Mouse (Mus musculus): Measurements from ENCODE around the gene Chst1. TPM values are rescaled to one million over a fixed set of nuclear protein-coding genes. Genes with fewer than 3 reads are reported as not detected.

The Chst1 gene
- polyA plus RNA-seq, 1 experiment from 2014 or later: 3.0 TPM

- Histone ChIP-seq H3K9ac (ENCODE audit: low read length) (peak overlapping the region; percentile 62), H3K4me2 (replicated peaks; ENCODE audit: low read depth) (peak overlapping the region; percentile 89), H3K36me3 (ENCODE audit: control insufficient read depth, insufficient read depth, low read length) (no peaks in the 10 kb centered on the region), H3K27ac (replicated peaks) (peak overlapping the region; percentile 53; the same call in 1 of the 2 replicates), H3K27me3 (ENCODE audit: control insufficient read depth, insufficient read depth, low read length) (no peaks in the 10 kb centered on the region; the same call in 1 of the 2 replicates), H3K4me3 (ENCODE audit: low read depth, low read length) (peak overlapping the region; percentile 60), H3K4me1 (replicated peaks; ENCODE audit: control insufficient read depth, insufficient read depth) (no peaks in the 10 kb centered on the region), H3K9me3 (ENCODE audit: control insufficient read depth, low read length) (no peaks in the 10 kb centered on the region)
- 2% methylated on average over 15 of the region's 17 CpGs for WGBS
- ATAC-seq (ENCODE audit: low FRiP score, low TSS enrichment) (no peak), DNase-seq (ENCODE audit: low spot score) (no peak)
- TF ChIP-seq EP300 (optimal IDR thresholded peaks at IDR 0.05): no peak
- no peak for TF ChIP-seq CTCF (IDR thresholded peaks at IDR 0.05; ENCODE audit: low read depth)
Measured at GRCm38 (mm10) chr2:92600348-92600670, 802 bp downstream of the Chst1 start.

GRCm38 (mm10) chr2:92601246-92601645 lies 1.7 kb downstream of the Chst1 start:
- Histone ChIP-seq H3K9me3 (ENCODE audit: control insufficient read depth, low read length) (no peaks in the 10 kb centered on the region), H3K27ac (replicated peaks) (no peak overlapping the region), H3K27me3 (ENCODE audit: control insufficient read depth, insufficient read depth, low read length) (no peaks in the 10 kb centered on the region; the same call in 1 of the 2 replicates), H3K4me3 (ENCODE audit: low read depth, low read length) (no peak overlapping the region), H3K9ac (ENCODE audit: low read length) (no peak overlapping the region), H3K4me2 (replicated peaks; ENCODE audit: low read depth) (peak overlapping the region; percentile 89), H3K4me1 (replicated peaks; ENCODE audit: control insufficient read depth, insufficient read depth) (no peaks in the 10 kb centered on the region), H3K36me3 (ENCODE audit: control insufficient read depth, insufficient read depth, low read length) (no peaks in the 10 kb centered on the region)
- DNase-seq (ENCODE audit: low spot score): no peak
- no peak for ATAC-seq (ENCODE audit: low FRiP score, low TSS enrichment)
- TF ChIP-seq EP300 (optimal IDR thresholded peaks at IDR 0.05) (no peak), CTCF (IDR thresholded peaks at IDR 0.05; ENCODE audit: low read depth) (no peak)
- WGBS: 59% methylated on average over 4 of the region's 4 CpGs

DNA sequence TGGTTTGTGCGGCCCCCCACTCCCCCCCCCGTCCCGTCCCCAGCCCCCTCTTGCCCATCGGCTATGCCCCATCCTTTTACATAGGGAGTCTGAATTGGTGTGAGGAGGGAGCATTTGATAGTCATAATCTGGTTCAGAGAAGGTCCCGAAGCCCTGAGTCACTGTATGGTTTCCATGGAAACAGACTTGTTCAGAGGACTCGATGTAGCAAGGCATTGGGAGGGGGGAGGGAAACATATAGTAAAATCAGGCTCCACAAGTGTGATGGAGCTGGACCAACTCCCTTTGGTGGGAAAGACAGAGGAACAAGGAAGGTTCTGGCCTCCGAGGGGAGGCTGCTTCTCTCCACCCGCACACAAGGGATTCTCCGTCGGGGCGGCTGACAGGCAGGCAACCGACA lies 2.6 kb downstream of the Chst1 start:
- no peak overlapping the region for H3K4me3 ChIP-seq (ENCODE audit: low read depth, low read length)
- H3K9ac ChIP-seq (ENCODE audit: low read length): no peak overlapping the region
- no peaks in the 10 kb centered on the region; the same call in 1 of the 2 replicates for H3K27me3 ChIP-seq (ENCODE audit: control insufficient read depth, insufficient read depth, low read length)
- DNase-seq (ENCODE audit: low spot score) (no peak), ATAC-seq (ENCODE audit: low FRiP score, low TSS enrichment) (no peak)
- WGBS: 34% methylated on average over 12 of the region's 12 CpGs
- no peak for TF ChIP-seq CTCF (IDR thresholded peaks at IDR 0.05; ENCODE audit: low read depth)
- no peak for TF ChIP-seq EP300 (optimal IDR thresholded peaks at IDR 0.05)
- H3K27ac ChIP-seq (replicated peaks): no peak overlapping the region
- no peaks in the 10 kb centered on the region for H3K9me3 ChIP-seq (ENCODE audit: control insufficient read depth, low read length)
- no peaks in the 10 kb centered on the region for H3K4me1 ChIP-seq (replicated peaks; ENCODE audit: control insufficient read depth, insufficient read depth)
- no peaks in the 10 kb centered on the region for H3K36me3 ChIP-seq (ENCODE audit: control insufficient read depth, insufficient read depth, low read length)
- no peak overlapping the region for H3K4me2 ChIP-seq (replicated peaks; ENCODE audit: low read depth)

DNA sequence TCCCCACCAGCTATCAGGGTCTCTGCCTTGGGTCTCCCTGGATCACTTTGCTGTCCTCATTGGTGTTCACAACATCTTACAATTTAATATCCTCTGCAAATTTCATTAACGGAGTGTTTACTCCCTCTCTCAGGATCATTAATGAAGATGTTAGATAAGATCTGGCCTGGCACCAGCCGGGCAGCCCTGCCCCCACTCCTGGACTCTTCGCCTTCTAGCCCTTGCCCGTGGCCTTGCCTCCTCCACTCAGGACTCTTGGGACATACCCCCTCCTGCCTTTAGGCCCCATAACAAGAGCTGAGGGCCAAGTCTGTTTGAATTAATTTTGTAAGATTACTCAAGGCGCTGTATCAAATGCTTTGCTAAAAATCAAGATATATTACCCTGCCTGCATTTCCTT lies 4.1 kb downstream of the Chst1 start:
- H3K9me3 ChIP-seq (ENCODE audit: control insufficient read depth, low read length): no peaks in the 10 kb centered on the region
- no peak overlapping the region for H3K27ac ChIP-seq (replicated peaks)
- ATAC-seq (ENCODE audit: low FRiP score, low TSS enrichment) (no peak), DNase-seq (ENCODE audit: low spot score) (no peak)
- no peaks in the 10 kb centered on the region; the same call in 1 of the 2 replicates for H3K27me3 ChIP-seq (ENCODE audit: control insufficient read depth, insufficient read depth, low read length)
- H3K9ac ChIP-seq (ENCODE audit: low read length): no peak overlapping the region
- WGBS: 71% methylated on average over 5 of the region's 5 CpGs
- H3K36me3 ChIP-seq (ENCODE audit: control insufficient read depth, insufficient read depth, low read length): no peaks in the 10 kb centered on the region
- H3K4me2 ChIP-seq (replicated peaks; ENCODE audit: low read depth): no peak overlapping the region
- no peaks in the 10 kb centered on the region for H3K4me1 ChIP-seq (replicated peaks; ENCODE audit: control insufficient read depth, insufficient read depth)
- H3K4me3 ChIP-seq (ENCODE audit: low read depth, low read length): no peak overlapping the region
- TF ChIP-seq CTCF (IDR thresholded peaks at IDR 0.05; ENCODE audit: low read depth) (no peak), EP300 (optimal IDR thresholded peaks at IDR 0.05) (no peak)

- H3K9me3 ChIP-seq (ENCODE audit: control insufficient read depth, low read length): no peaks in the 10 kb centered on the region
- TF ChIP-seq EP300 (optimal IDR thresholded peaks at IDR 0.05) (no peak), CTCF (IDR thresholded peaks at IDR 0.05; ENCODE audit: low read depth) (no peak)
- no peaks in the 10 kb centered on the region for H3K36me3 ChIP-seq (ENCODE audit: control insufficient read depth, insufficient read depth, low read length)
- H3K4me2 ChIP-seq (replicated peaks; ENCODE audit: low read depth): no peak overlapping the region
- H3K27me3 ChIP-seq (ENCODE audit: control insufficient read depth, insufficient read depth, low read length): no peaks in the 10 kb centered on the region; the same call in 1 of the 2 replicates
- no peak for ATAC-seq (ENCODE audit: low FRiP score, low TSS enrichment)
- H3K4me1 ChIP-seq (replicated peaks; ENCODE audit: control insufficient read depth, insufficient read depth): no peaks in the 10 kb centered on the region
- no peak overlapping the region for H3K4me3 ChIP-seq (ENCODE audit: low read depth, low read length)
- no peak overlapping the region for H3K27ac ChIP-seq (replicated peaks)
- 85% methylated on average over 5 of the region's 5 CpGs for WGBS
- H3K9ac ChIP-seq (ENCODE audit: low read length): no peak overlapping the region
- DNase-seq (ENCODE audit: low spot score): no peak
Measured at GRCm38 (mm10) chr2:92604565-92604964, 5.1 kb downstream of the Chst1 start.

DNA sequence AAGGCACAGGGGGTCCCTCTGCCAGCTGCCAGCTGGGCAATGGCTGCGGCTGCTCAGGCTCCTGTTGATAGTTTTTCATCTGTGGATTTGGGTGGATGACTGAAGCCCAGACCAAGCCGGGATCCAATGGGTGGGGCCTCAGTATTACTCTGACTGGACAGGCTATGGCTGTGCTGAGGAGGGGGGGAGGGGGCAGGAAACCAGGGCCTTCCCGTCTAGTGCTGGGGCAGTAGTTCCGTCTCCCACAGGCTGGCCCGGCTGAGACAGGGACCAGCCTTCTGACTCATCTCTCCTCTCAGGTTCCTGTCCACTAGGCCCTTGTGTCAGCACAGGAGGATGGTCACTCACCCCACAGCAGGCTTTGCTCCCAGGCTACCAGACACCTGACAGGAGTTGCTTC lies 6.5 kb downstream of the Chst1 start:
- no peaks in the 10 kb centered on the region; the same call in 1 of the 2 replicates for H3K27me3 ChIP-seq (ENCODE audit: control insufficient read depth, insufficient read depth, low read length)
- ATAC-seq (ENCODE audit: low FRiP score, low TSS enrichment) (peak; percentile 51; the same call in 1 of the 2 replicates), DNase-seq (ENCODE audit: low spot score) (no peak)
- H3K9me3 ChIP-seq (ENCODE audit: control insufficient read depth, low read length): no peaks in the 10 kb centered on the region
- no peaks in the 10 kb centered on the region for H3K4me1 ChIP-seq (replicated peaks; ENCODE audit: control insufficient read depth, insufficient read depth)
- no peak overlapping the region for H3K9ac ChIP-seq (ENCODE audit: low read length)
- no peaks in the 10 kb centered on the region for H3K36me3 ChIP-seq (ENCODE audit: control insufficient read depth, insufficient read depth, low read length)
- TF ChIP-seq EP300 (optimal IDR thresholded peaks at IDR 0.05): no peak
- no peak for TF ChIP-seq CTCF (IDR thresholded peaks at IDR 0.05; ENCODE audit: low read depth)
- no peak overlapping the region for H3K4me2 ChIP-seq (replicated peaks; ENCODE audit: low read depth)
- 43% methylated on average over 5 of the region's 5 CpGs for WGBS
- H3K27ac ChIP-seq (replicated peaks): no peak overlapping the region
- no peak overlapping the region for H3K4me3 ChIP-seq (ENCODE audit: low read depth, low read length)
